Mouse (Mus musculus): Measurements from ENCODE around the gene Apln. TPM values are rescaled to one million over a fixed set of nuclear protein-coding genes. Genes with fewer than 3 reads are reported as not detected.
A peak's percentile ranks its signal among the peaks of the same experiment; 100 is the strongest.

Apln gene
- polyA plus RNA-seq, 1 experiment from 2014 or later: 5.7 TPM

DNA sequence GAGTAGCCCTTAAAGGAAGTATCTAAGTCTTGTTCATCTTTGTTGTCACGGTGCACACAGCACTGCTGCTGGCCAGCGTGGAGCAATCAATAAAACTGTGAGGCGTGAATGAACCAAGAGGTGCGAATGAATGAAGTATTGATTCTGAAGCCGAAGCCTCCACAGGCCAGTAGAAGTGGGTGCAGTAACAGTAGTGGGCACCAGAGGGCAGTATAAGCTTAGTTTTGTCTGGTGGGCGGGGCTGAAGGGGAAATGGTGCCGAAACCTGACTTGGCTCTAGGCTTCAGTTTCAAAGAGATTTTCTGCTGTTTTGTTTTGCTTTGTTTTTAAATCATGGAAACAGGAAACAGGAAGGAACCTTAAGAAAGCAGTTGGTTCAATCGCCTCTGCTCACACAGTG, 42.0 kb downstream of the Apln start:
- Histone ChIP-seq H3K27me3 (replicated peaks; ENCODE audit: control insufficient read depth, insufficient read depth, low read length) (no peaks in the 10 kb centered on the region), H3K4me3 (replicated peaks; ENCODE audit: low read length) (no peak overlapping the region), H3K36me3 (ENCODE audit: control insufficient read depth, insufficient read depth) (no peaks in the 10 kb centered on the region), H3K4me1 (replicated peaks; ENCODE audit: control insufficient read depth, insufficient read depth, low read length) (no peaks in the 10 kb centered on the region), H3K27ac (ENCODE audit: low read length) (no peak overlapping the region), H3K4me2 (ENCODE audit: low read length) (no peak overlapping the region; the same call in 1 of the 2 replicates), H3K9me3 (ENCODE audit: control insufficient read depth, low read length) (no peaks in the 10 kb centered on the region), H3K9ac (replicated peaks; ENCODE audit: low read depth, low read length) (no peak overlapping the region)
- ATAC-seq: peak; percentile 57
- WGBS: 9% methylated on average over 8 of the region's 8 CpGs

DNA sequence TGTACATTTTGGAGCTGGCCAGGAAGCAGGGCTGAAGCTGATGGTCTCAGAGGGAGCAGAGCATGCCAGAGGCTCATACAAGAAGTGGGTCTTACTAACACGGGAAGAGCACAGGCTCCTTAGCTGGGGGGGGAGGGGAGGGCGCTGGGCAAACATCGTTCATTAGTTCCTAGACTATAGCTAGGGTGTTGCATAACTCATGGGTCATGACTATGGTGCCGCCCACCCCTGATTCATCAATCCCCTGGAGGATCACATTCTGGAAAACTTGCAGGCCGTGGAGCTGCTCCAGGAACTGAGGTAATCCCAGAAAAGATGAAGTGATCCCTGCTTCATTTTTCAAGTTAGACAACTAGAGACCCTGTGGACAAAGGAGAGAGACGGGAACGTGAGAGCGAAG, 46.6 kb downstream of the Apln start:
- H3K36me3 ChIP-seq (ENCODE audit: control insufficient read depth, insufficient read depth): no peaks in the 10 kb centered on the region
- H3K9me3 ChIP-seq (ENCODE audit: control insufficient read depth, low read length): no peaks in the 10 kb centered on the region
- no peaks in the 10 kb centered on the region for H3K4me1 ChIP-seq (replicated peaks; ENCODE audit: control insufficient read depth, insufficient read depth, low read length)
- H3K9ac ChIP-seq (replicated peaks; ENCODE audit: low read depth, low read length): no peak overlapping the region
- no peak overlapping the region for H3K4me3 ChIP-seq (replicated peaks; ENCODE audit: low read length)
- no peaks in the 10 kb centered on the region for H3K27me3 ChIP-seq (replicated peaks; ENCODE audit: control insufficient read depth, insufficient read depth, low read length)
- H3K27ac ChIP-seq (ENCODE audit: low read length): no peak overlapping the region
- no peak overlapping the region for H3K4me2 ChIP-seq (ENCODE audit: low read length)
- WGBS: 77% methylated on average over 8 of the region's 8 CpGs
- ATAC-seq: no peak

DNA sequence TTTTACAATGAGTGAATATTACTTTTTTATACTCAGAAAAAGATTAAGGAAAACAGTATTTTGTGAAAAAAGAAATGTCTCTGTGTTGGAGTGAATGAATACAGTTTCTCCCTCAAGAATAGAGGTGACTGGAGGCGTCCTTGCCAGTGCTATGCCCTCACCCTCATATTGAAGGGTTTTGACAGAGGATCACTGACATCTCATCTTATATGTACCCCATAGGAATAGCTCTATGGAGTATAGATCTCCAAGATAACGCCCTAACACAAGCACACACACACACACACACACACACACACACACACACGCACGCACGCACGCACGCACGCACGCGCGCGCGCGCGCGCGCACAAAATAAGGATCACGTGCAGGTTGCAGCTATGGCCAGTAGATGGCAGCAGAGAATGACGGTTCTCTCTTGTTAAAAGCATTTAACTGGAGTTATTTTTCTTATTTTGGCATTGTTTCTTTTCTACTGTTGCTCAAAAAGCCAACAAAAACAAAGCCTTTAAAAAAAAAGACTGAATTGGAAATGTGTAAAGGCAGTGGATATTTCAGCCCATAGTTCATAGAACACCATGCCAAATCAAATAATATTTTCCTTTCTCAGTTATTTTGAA, 49.5 kb downstream of the Apln start:
- Histone ChIP-seq H3K4me2 (ENCODE audit: low read length) (peak overlapping the region; percentile 43), H3K27me3 (replicated peaks; ENCODE audit: control insufficient read depth, insufficient read depth, low read length) (no peaks in the 10 kb centered on the region), H3K4me1 (replicated peaks; ENCODE audit: control insufficient read depth, insufficient read depth, low read length) (no peaks in the 10 kb centered on the region), H3K4me3 (replicated peaks; ENCODE audit: low read length) (peak overlapping the region; percentile 28), H3K36me3 (ENCODE audit: control insufficient read depth, insufficient read depth) (no peaks in the 10 kb centered on the region), H3K27ac (ENCODE audit: low read length) (no peak overlapping the region), H3K9me3 (ENCODE audit: control insufficient read depth, low read length) (no peaks in the 10 kb centered on the region), H3K9ac (replicated peaks; ENCODE audit: low read depth, low read length) (0 out of 2 replicates have a peak overlapping the region, but pooled peaks have one; percentile 13)
- WGBS: 29% methylated on average over 16 of the region's 19 CpGs
- ATAC-seq: peak; percentile 67; the same call in 1 of the 2 replicates

DNA sequence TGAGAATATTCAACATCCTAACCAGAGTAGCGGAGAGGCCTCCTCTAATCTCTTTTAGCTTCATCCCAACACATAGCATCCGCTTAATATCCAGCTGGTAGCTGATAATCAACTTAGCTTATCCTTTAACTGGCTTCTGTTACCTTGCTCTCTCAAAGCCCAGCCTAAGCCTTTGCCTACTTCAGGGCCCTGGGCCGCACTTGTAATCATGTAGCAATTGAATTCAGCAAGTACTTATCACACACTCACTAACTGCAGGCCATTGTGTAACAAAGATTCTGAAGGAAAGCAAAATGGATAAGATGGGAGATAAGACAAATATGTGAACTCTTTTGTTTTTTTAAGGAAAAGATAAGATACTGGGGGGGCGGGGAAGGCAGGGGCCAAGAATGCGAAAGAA, 57.6 kb downstream of the Apln start:
- Histone ChIP-seq H3K36me3 (ENCODE audit: control insufficient read depth, insufficient read depth) (no peaks in the 10 kb centered on the region), H3K4me2 (ENCODE audit: low read length) (no peak overlapping the region), H3K9me3 (ENCODE audit: control insufficient read depth, low read length) (no peaks in the 10 kb centered on the region; the same call in 1 of the 2 replicates), H3K27ac (ENCODE audit: low read length) (no peak overlapping the region), H3K4me3 (replicated peaks; ENCODE audit: low read length) (no peak overlapping the region), H3K4me1 (replicated peaks; ENCODE audit: control insufficient read depth, insufficient read depth, low read length) (no peaks in the 10 kb centered on the region), H3K27me3 (replicated peaks; ENCODE audit: control insufficient read depth, insufficient read depth, low read length) (no peaks in the 10 kb centered on the region), H3K9ac (replicated peaks; ENCODE audit: low read depth, low read length) (no peak overlapping the region)
- ATAC-seq: no peak
- 91% methylated on average over 5 of the region's 5 CpGs for WGBS

DNA sequence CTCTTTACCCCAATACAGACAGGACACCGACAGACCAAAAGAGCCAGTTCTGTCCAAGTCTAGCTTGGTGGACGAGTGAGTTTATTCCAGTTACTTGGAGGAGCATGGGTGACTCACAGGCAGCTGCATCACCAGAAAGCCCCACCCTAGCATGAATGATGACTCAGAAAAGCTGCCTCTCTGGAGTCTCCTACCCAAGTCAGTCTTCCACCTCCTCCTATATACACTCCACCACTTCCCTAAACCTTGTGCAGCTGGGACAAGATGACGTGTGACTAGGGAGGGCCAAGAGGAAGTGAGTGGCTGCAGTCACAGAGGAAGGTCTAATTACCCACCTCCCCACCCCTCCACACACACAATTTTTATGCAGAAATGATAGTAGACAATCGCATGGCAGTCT, 58.1 kb downstream of the Apln start:
- 82% methylated on average over 4 of the region's 4 CpGs for WGBS

More for the DNA sequence above, 58.1 kb downstream of the Apln start:
- ATAC-seq: no peak
- no peaks in the 10 kb centered on the region for H3K4me1 ChIP-seq (replicated peaks; ENCODE audit: control insufficient read depth, insufficient read depth, low read length)
- no peaks in the 10 kb centered on the region for H3K36me3 ChIP-seq (ENCODE audit: control insufficient read depth, insufficient read depth)
- H3K9me3 ChIP-seq (ENCODE audit: control insufficient read depth, low read length): no peaks in the 10 kb centered on the region; the same call in 1 of the 2 replicates
- no peak overlapping the region for H3K4me3 ChIP-seq (replicated peaks; ENCODE audit: low read length)
- H3K4me2 ChIP-seq (ENCODE audit: low read length): no peak overlapping the region
- H3K27ac ChIP-seq (ENCODE audit: low read length): no peak overlapping the region
- no peaks in the 10 kb centered on the region for H3K27me3 ChIP-seq (replicated peaks; ENCODE audit: control insufficient read depth, insufficient read depth, low read length)
- no peak overlapping the region for H3K9ac ChIP-seq (replicated peaks; ENCODE audit: low read depth, low read length)

Other genes with a start within 250 kb of the Apln start
- 31.1 and 35.8 TPM in 2 replicates for gene Smarca1, start 141.9 kb downstream of the Apln start, polyA plus RNA-seq (2015; fragmentation: Nextera tagmentation; extraction: Ambion mirVana)
- 22.5 and 28.9 TPM in 2 replicates for gene Ocrl, start 122.5 kb downstream of the Apln start, polyA plus RNA-seq (2015; fragmentation: Nextera tagmentation; extraction: Ambion mirVana)
- 0.75 and 1.0 TPM in 2 replicates for gene Xpnpep2, start 73.9 kb upstream of the Apln start, polyA plus RNA-seq (2015; fragmentation: Nextera tagmentation; extraction: Ambion mirVana)
- gene Sash3, start 111.6 kb upstream of the Apln start, polyA plus RNA-seq (2015; fragmentation: Nextera tagmentation; extraction: Ambion mirVana): 0.90 and 1.1 TPM in 2 replicates
- gene Zdhhc9, start 174.0 kb upstream of the Apln start, polyA plus RNA-seq (2015; fragmentation: Nextera tagmentation; extraction: Ambion mirVana): 7.8 and 8.9 TPM in 2 replicates
- gene Utp14a, start 222.0 kb upstream of the Apln start, polyA plus RNA-seq (2015; fragmentation: Nextera tagmentation; extraction: Ambion mirVana): 17.3 and 20.7 TPM in 2 replicates